Mouse (Mus musculus): ENCODE data around the gene Pate3. TPM values are rescaled to one million over a fixed set of nuclear protein-coding genes. Genes with fewer than 3 reads are reported as not detected.
"Not testable (repeated sequence)": the region's sequence is repeated elsewhere in the genome, so short reads cannot be mapped to it uniquely, and the experiment has no call there.

Pate3 gene
- polyA plus RNA-seq (2012; rRNA removed): 33.8 and 35.7 TPM in 2 replicates

GRCm38 (mm10) chr9:35648102-35648501, at the start of gene Pate3:
Gene Pate3, minus strand, starts transcription at chr9:35648202.
- no peak for DNase-seq (ENCODE audit: low read depth)

GRCm38 (mm10) chr9:35691924-35692323, 43.9 kb upstream of the Pate3 start:
- DNase-seq (ENCODE audit: low read depth): no peak

GRCm38 (mm10) chr9:35687013-35687412, 39.0 kb upstream of the Pate3 start, which contains the start of gene Pate1:
Gene Pate1, minus strand, starts transcription at chr9:35687390.
- peak; percentile 63 for DNase-seq (ENCODE audit: low read depth)

GRCm38 (mm10) chr9:35673557-35673956, 25.6 kb upstream of the Pate3 start:
- no peak for DNase-seq (ENCODE audit: low read depth)

GRCm38 (mm10) chr9:35632981-35633380, 15.0 kb downstream of the Pate3 start:
- DNase-seq (ENCODE audit: low read depth): no peak

GRCm38 (mm10) chr9:35616784-35617183, 31.2 kb downstream of the Pate3 start:
- DNase-seq (ENCODE audit: low read depth): not testable (repeated sequence)

GRCm38 (mm10) chr9:35614005-35614404, 34.0 kb downstream of the Pate3 start:
- DNase-seq (ENCODE audit: low read depth): no peak

- DNase-seq (ENCODE audit: low read depth): no peak
Measured at GRCm38 (mm10) chr9:35611841-35612240, 36.2 kb downstream of the Pate3 start, which contains the start of gene Pate4. Gene Pate4, minus strand, starts transcription at chr9:35611941.

GRCm38 (mm10) chr9:35607647-35608405, 40.2 kb downstream of the Pate3 start:
- DNase-seq (ENCODE audit: low read depth): no peak

Other genes starting within 250 kb of the Pate3 start
- 18.4 and 19.6 TPM in 2 replicates for gene Cdon, start 227.1 kb downstream of the Pate3 start, polyA plus RNA-seq (2012; rRNA removed)
- gene Gm1113, start 129.9 kb downstream of the Pate3 start, polyA plus RNA-seq (2012; rRNA removed): 0.04 TPM in 1 of 2 replicates, not detected in the other
- gene Ddx25, start 89.7 kb downstream of the Pate3 start, polyA plus RNA-seq (2012; rRNA removed): 0.15 and 0.25 TPM in 2 replicates
- 2.4 and 2.6 TPM in 2 replicates for gene Pus3, start 89.6 kb downstream of the Pate3 start, polyA plus RNA-seq (2012; rRNA removed)
- 40.8 and 43.4 TPM in 2 replicates for gene Pate2, start 77.9 kb downstream of the Pate3 start, polyA plus RNA-seq (2012; rRNA removed)
- 5.1 and 6.3 TPM in 2 replicates for gene Hyls1, start 77.8 kb downstream of the Pate3 start, polyA plus RNA-seq (2012; rRNA removed)
- 0.99 and 2.5 TPM in 2 replicates for gene Pate4, start 36.3 kb downstream of the Pate3 start, polyA plus RNA-seq (2012; rRNA removed)
- 55.1 and 80.8 TPM in 2 replicates for gene Pate1, start 39.2 kb upstream of the Pate3 start, polyA plus RNA-seq (2012; rRNA removed)
- gene Gm17677, start 92.8 kb upstream of the Pate3 start, polyA plus RNA-seq (2012; rRNA removed): 14.9 and 24.8 TPM in 2 replicates
- 127 and 133 TPM in 2 replicates for gene Gm17727, start 129.9 kb upstream of the Pate3 start, polyA plus RNA-seq (2012; rRNA removed)
- gene Gm27235, start 141.9 kb upstream of the Pate3 start, polyA plus RNA-seq (2012; rRNA removed): 7.9 and 9.5 TPM in 2 replicates
- 156 and 268 TPM in 2 replicates for gene D730048I06Rik, start 141.9 kb upstream of the Pate3 start, polyA plus RNA-seq (2012; rRNA removed)
- 368 and 380 TPM in 2 replicates for gene 9230110F15Rik, start 195.9 kb upstream of the Pate3 start, polyA plus RNA-seq (2012; rRNA removed)